ENCODE assay signal across 17 mouse cellular contexts in the genomic region with DNA sequence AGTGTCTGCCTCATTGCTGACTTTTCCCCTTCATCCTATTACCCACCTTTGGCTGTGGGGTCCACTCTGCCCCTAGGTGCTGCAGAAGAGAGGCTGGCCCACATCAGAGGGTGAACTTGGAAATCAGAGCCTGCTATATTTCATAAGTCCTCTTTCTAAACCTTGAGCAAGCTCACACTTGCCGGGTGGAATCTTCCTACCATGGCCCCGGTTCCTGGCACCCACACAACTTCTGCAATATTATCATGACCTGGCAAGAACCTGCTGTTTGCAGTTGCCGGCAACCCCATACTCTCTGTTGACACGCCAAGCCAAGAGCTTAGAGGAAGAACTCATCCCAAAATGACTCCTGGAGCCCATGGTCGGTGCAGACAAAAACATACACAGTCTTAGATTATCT. TPM values are rescaled to one million over a fixed set of nuclear protein-coding genes. Genes with fewer than 3 reads are reported as not detected.
A peak's percentile ranks its signal among the peaks of the same experiment; 100 is the strongest.
DNase-seq lines count a peak whose midpoint lies in the region; ATAC-seq and TF ChIP-seq lines count a peak whose summit lies in the region.
"Had no signal": no experiment of that assay in that cellular context is flagged by ENCODE, and none has a peak within 500 bp of the region (broad histone marks: within the 10 kb centered on the region; RNA-seq: fewer than 3 reads in every experiment).

No protein-coding gene starts in this region.

- H3K36me3 ChIP-seq in heart, embryonic 10.5 days = no peaks in the 10 kb centered on the region
- no peaks in the 10 kb centered on the region for H3K36me3 ChIP-seq in MEL (ENCODE audit: control insufficient read depth in 1 of 2, insufficient read depth in 2 of 2, low read length in 2 of 2)
- no peaks in the 10 kb centered on the region for H3K36me3 ChIP-seq in hindbrain, postnatal 0 days (ENCODE audit: insufficient read depth, low read length)
- H3K36me3 ChIP-seq: embryonic facial prominence, embryonic 13.5 days; forebrain, embryonic 10.5 days; G1E; hindbrain, embryonic 10.5 days had no signal

- H3K4me1 ChIP-seq in heart, embryonic 10.5 days = no peaks in the 10 kb centered on the region
- H3K4me1 ChIP-seq in MEL (ENCODE audit: control insufficient read depth in 1 of 2, insufficient read depth in 2 of 2, low read length in 2 of 2) = no peaks in the 10 kb centered on the region
- peaks cover 3% of the 10 kb centered on the region; the same call in 1 of the 2 replicates for H3K4me1 ChIP-seq in hindbrain, postnatal 0 days (ENCODE audit: insufficient read depth, low read length)
- H3K4me1 ChIP-seq: embryonic facial prominence, embryonic 13.5 days had no signal

- H3K27ac ChIP-seq in heart, embryonic 10.5 days = no peak overlapping the region
- no peak overlapping the region for H3K27ac ChIP-seq in MEL (ENCODE audit: control insufficient read depth, low read depth, low read length)
- H3K27ac ChIP-seq in hindbrain, postnatal 0 days = no peak overlapping the region
- H3K27ac ChIP-seq: embryonic facial prominence, embryonic 13.5 days; forebrain, embryonic 10.5 days; hindbrain, embryonic 10.5 days had no signal

- TF ChIP-seq RAD21 in MEL (IDR thresholded peaks at IDR 0.05; ENCODE audit: low read depth, low read length) = no peak

- no peaks in the 10 kb centered on the region for H3K27me3 ChIP-seq in heart, embryonic 10.5 days (ENCODE audit: insufficient read depth, poor library complexity, severe bottlenecking)
- peaks cover 6 to 10% of the 10 kb centered on the region in 2 experiments for H3K27me3 ChIP-seq in MEL (ENCODE audit: control insufficient read depth in 1 of 2, insufficient read depth in 2 of 2, low read length in 2 of 2)
- H3K27me3 ChIP-seq in hindbrain, postnatal 0 days (ENCODE audit: insufficient read depth, low read length) = no peaks in the 10 kb centered on the region
- H3K27me3 ChIP-seq: embryonic facial prominence, embryonic 13.5 days had no signal

- TF ChIP-seq CTCF in MEL (IDR thresholded peaks at IDR 0.05 in 2 of 3, conservative IDR thresholded peaks at IDR 0.05 in 1 of 3; ENCODE audit: control insufficient read depth in 1 of 3, insufficient read depth in 1 of 3, low read depth in 2 of 3, low read length in 3 of 3, poor library complexity in 1 of 3, severe bottlenecking in 1 of 3) = no peak
- TF ChIP-seq CTCF in hindbrain, postnatal 0 days (IDR thresholded peaks at IDR 0.05; ENCODE audit: low read depth) = no peak

- TF ChIP-seq EP300 in MEL (IDR thresholded peaks at IDR 0.05; ENCODE audit: low read depth in 1 of 2, low read length in 2 of 2) = no peak

- TF ChIP-seq POLR2A in MEL (IDR thresholded peaks at IDR 0.05; ENCODE audit: control insufficient read depth in 1 of 2, insufficient read depth in 1 of 2, low read depth in 1 of 2, low read length in 2 of 2, poor library complexity in 1 of 2) = no peak

- H3K9me3 ChIP-seq in heart, embryonic 10.5 days = no peaks in the 10 kb centered on the region
- no peaks in the 10 kb centered on the region for H3K9me3 ChIP-seq in MEL (replicated peaks; ENCODE audit: insufficient read depth, low read length)
- no peaks in the 10 kb centered on the region for H3K9me3 ChIP-seq in hindbrain, postnatal 0 days (ENCODE audit: low read length)
- H3K9me3 ChIP-seq: embryonic facial prominence, embryonic 13.5 days; forebrain, embryonic 10.5 days; G1E; hindbrain, embryonic 10.5 days; megakaryocyte, embryonic 14.5 days had no signal

- no peak overlapping the region for H3K9ac ChIP-seq in MEL (ENCODE audit: control insufficient read depth, low read depth, low read length, poor library complexity, severe bottlenecking)
- H3K9ac ChIP-seq in hindbrain, postnatal 0 days (replicated peaks; ENCODE audit: low read length) = no peak overlapping the region
- H3K9ac ChIP-seq: embryonic facial prominence, embryonic 13.5 days; lung, embryonic 14.5 days had no signal

- H3K4me3 ChIP-seq in heart, embryonic 10.5 days = no peak overlapping the region
- H3K4me3 ChIP-seq in MEL (ENCODE audit: control insufficient read depth in 1 of 2, insufficient read depth in 1 of 2, low read depth in 2 of 2, low read length in 2 of 2) = no peak overlapping the region
- H3K4me3 ChIP-seq in hindbrain, postnatal 0 days (ENCODE audit: low read length) = no peak overlapping the region
- H3K4me3 ChIP-seq: embryonic facial prominence, embryonic 13.5 days; forebrain, embryonic 10.5 days; hindbrain, embryonic 10.5 days; megakaryocyte, embryonic 14.5 days had no signal

- H3K4me2 ChIP-seq in hindbrain, postnatal 0 days (ENCODE audit: low read depth, low read length) = no peak overlapping the region
- H3K4me2 ChIP-seq: embryonic facial prominence, embryonic 13.5 days; lung, embryonic 14.5 days had no signal

- peak; percentile 4 to 9 for DNase-seq in heart, postnatal 36 days
- no peak for DNase-seq in heart, embryonic 10.5 days (ENCODE audit: low spot score)
- DNase-seq in MEL (ENCODE audit: low read depth, low spot score) = peak; percentile 11
- DNase-seq in fat pad, adult 2 months (ENCODE audit: extremely low read depth, low read depth, low spot score) = peak; percentile 90
- no peak for DNase-seq in embryo, embryonic 11 days
- DNase-seq in hindbrain, postnatal 0 days (ENCODE audit: low spot score) = no peak
- DNase-seq: cerebellum, adult 18-20 months; kidney, postnatal 25 days; liver; lung, embryonic 14.5 days had no signal

- H3K79me2 ChIP-seq in MEL (ENCODE audit: control insufficient read depth, insufficient read depth, low read length, poor library complexity) = no peaks in the 10 kb centered on the region

- 79% methylated on average over 5 of the region's 5 CpGs for WGBS in heart, embryonic 10.5 days
- WGBS in hindbrain, postnatal 0 days = 76% methylated on average over 5 of the region's 5 CpGs

- peak; percentile 62 for ATAC-seq in granulocyte monocyte progenitor cell, adult 5-6 weeks (replicated peaks; ENCODE audit: poor library complexity, severe bottlenecking)
- no peak for ATAC-seq in hindbrain, postnatal 0 days
- ATAC-seq: intestine, embryonic 16.5 days had no signal

- intact Hi-C loops in heart, postnatal 36 days (cut with DNase I) = no loop called here

TF ChIP-seq in MEL, 35 proteins besides CTCF, POLR2A, EP300 and RAD21:
- no peak for TF ChIP-seq ZC3H11A (IDR thresholded peaks at IDR 0.05; ENCODE audit: low read depth, low read length)
- TF ChIP-seq MEF2A (IDR thresholded peaks at IDR 0.05; ENCODE audit: extremely low read depth, insufficient replicate concordance, low read depth, low read length, poor library complexity, severe bottlenecking) = no peak
- no peak for TF ChIP-seq SMC3 (IDR thresholded peaks at IDR 0.05; ENCODE audit: low read depth, low read length)
- TF ChIP-seq POLR2AphosphoS5 (IDR thresholded peaks at IDR 0.05; ENCODE audit: borderline replicate concordance, low read depth, low read length) = no peak
- TF ChIP-seq GABPA (IDR thresholded peaks at IDR 0.05; ENCODE audit: low read depth, low read length) = no peak
- no peak for TF ChIP-seq MYC (IDR thresholded peaks at IDR 0.05; ENCODE audit: low read depth, low read length)
- TF ChIP-seq NELFE (IDR thresholded peaks at IDR 0.05; ENCODE audit: low read depth, low read length) = no peak
- no peak for TF ChIP-seq TAL1 (IDR thresholded peaks at IDR 0.05; ENCODE audit: low read length)
- no peak for TF ChIP-seq ETS1 (IDR thresholded peaks at IDR 0.05; ENCODE audit: low read depth, low read length)
- no peak for TF ChIP-seq E2F4 (IDR thresholded peaks at IDR 0.05; ENCODE audit: borderline replicate concordance, low read depth, low read length)
- no peak for TF ChIP-seq ELF1 (IDR thresholded peaks at IDR 0.05; ENCODE audit: low read depth, low read length)
- TF ChIP-seq HCFC1 (IDR thresholded peaks at IDR 0.05; ENCODE audit: low read depth, low read length) = no peak
- no peak for TF ChIP-seq MYB (IDR thresholded peaks at IDR 0.05; ENCODE audit: low read depth, low read length)
- TF ChIP-seq MXI1 (IDR thresholded peaks at IDR 0.05; ENCODE audit: low read depth, low read length) = no peak
- no peak for TF ChIP-seq CHD1 (IDR thresholded peaks at IDR 0.05; ENCODE audit: low read depth, low read length)
- TF ChIP-seq POLR2AphosphoS2 (IDR thresholded peaks at IDR 0.05; ENCODE audit: low read length) = no peak
- TF ChIP-seq SIN3A (IDR thresholded peaks at IDR 0.05; ENCODE audit: low read length) = no peak
- TF ChIP-seq USF2 (IDR thresholded peaks at IDR 0.05; ENCODE audit: borderline replicate concordance in 1 of 2, insufficient read depth in 1 of 2, low read depth in 1 of 2, low read length in 2 of 2) = no peak
- TF ChIP-seq NRF1 (IDR thresholded peaks at IDR 0.05; ENCODE audit: insufficient read depth, low read depth, low read length, poor library complexity, severe bottlenecking) = no peak
TF ChIP-seq in MEL: peak in this region for 0.

RNA-seq across cellular contexts. Expression of a gene that starts 49.6 kb away (rescaled TPM):
- 1 to 10 TPM; 6.2 to 7.0 TPM for total RNA-seq in heart, postnatal 36 days (2021)
- 4.9 and 9.7 TPM in 2 replicates for polyA plus RNA-seq in heart, embryonic 10.5 days (2016; fragmentation: Nextera tagmentation; extraction: Ambion mirVana)
- not detected in 2 replicates for total RNA-seq in MEL (2012; rRNA removed)
- polyA plus RNA-seq in MEL (2012; ENCODE audit: insufficient read depth in 1 of 2, insufficient read length in 2 of 2, low read depth in 1 of 2, low replicate concordance in 2 of 2, missing spikeins in 1 of 2) = not detected
- not detected in 2 replicates for total RNA-seq in granulocyte monocyte progenitor cell, adult 5-6 weeks (2014; fragmentation: Nextera tagmentation)
- total RNA-seq in granulocyte monocyte progenitor cell, adult 5-6 weeks (2017) = 0.26 TPM in 1 of 2 replicates, not detected in the other
- total RNA-seq in hindbrain, postnatal 0 days (2014; rRNA removed) = 34.3 and 44.2 TPM in 2 replicates
- polyA plus RNA-seq in hindbrain, postnatal 0 days (2015; fragmentation: Nextera tagmentation; extraction: Ambion mirVana) = 10.1 and 10.9 TPM in 2 replicates
- total RNA-seq: G1E had no signal
- polyA plus RNA-seq: G1E had no signal

Comparison
In these comparisons a context has a peak if more than half of its experiments do, and no peak if none do; other contexts are left out.
1. DNase-seq: peak in heart, postnatal 36 days (2 of 2), MEL (single experiment) and fat pad, adult 2 months (single experiment); none in heart, embryonic 10.5 days (single experiment), embryo, embryonic 11 days (single experiment) and hindbrain, postnatal 0 days (single experiment).